Mouse (Mus musculus): Measurements from ENCODE around the gene Rasa2.
"Not testable (repeated sequence)": the region's sequence is repeated elsewhere in the genome, so short reads cannot be mapped to it uniquely, and the experiment has no call there.

Gene Rasa2

GRCm38 (mm10) chr9:96578190-96578589 is 53.2 kb downstream of the Rasa2 start:
- DNase-seq, result no peak

GRCm38 (mm10) chr9:96577674-96578073 is 53.7 kb downstream of the Rasa2 start:
- DNase-seq, result no peak

DNA sequence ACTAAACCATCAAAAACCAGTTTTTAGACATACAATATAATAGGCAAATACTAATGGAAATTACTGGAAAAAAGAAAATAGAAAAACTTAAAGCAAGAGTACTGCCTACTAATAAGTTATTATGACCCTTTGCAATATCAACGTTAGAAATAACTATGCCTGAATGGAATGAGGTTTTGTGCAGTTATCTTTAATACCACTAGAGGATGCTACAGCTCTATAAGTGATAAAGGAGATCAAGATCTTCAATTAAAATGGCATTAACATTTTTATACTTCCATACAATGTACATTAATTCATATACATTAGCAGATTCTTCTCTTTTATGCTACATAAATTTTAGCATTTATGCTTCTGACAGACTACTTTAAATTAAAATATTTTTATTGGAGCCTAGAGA is 58.2 kb downstream of the Rasa2 start:
- no peak for DNase-seq

GRCm38 (mm10) chr9:96572754-96573153 is 58.7 kb downstream of the Rasa2 start:
- no peak for DNase-seq

DNA sequence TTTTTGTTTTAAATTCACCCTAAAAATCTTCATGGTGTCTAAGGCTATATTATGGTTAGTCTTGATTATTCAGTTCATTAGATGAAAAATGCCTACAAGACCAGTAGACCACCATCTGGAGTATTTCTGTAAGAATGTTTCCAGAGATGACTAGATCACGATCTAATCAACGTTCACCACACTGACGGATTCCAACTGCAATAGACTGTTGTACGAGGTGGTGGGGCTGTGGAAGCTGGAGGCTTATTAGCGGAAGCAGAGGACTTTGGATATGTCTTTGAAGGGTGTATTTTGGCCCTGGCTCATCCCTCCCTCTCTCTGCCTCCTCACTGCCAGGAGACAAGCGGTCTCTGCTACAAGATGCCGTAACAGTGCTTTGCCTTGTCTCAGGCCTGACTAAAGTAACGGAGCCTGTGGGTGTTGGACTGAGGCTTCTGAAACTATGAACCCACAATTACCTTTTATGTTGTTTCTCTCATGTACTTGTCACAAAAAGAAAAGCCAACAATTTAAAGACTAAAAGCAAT is 64.9 kb downstream of the Rasa2 start:
- DNase-seq, result no peak

GRCm38 (mm10) chr9:96563501-96563900 is 67.9 kb downstream of the Rasa2 start:
- DNase-seq, result no peak

GRCm38 (mm10) chr9:96559148-96559547 is 72.3 kb downstream of the Rasa2 start:
- no peak for DNase-seq

- DNase-seq, result no peak
Measured at GRCm38 (mm10) chr9:96558594-96558993, 72.8 kb downstream of the Rasa2 start.

GRCm38 (mm10) chr9:96554095-96554494 is 77.3 kb downstream of the Rasa2 start:
- no peak for DNase-seq

DNA sequence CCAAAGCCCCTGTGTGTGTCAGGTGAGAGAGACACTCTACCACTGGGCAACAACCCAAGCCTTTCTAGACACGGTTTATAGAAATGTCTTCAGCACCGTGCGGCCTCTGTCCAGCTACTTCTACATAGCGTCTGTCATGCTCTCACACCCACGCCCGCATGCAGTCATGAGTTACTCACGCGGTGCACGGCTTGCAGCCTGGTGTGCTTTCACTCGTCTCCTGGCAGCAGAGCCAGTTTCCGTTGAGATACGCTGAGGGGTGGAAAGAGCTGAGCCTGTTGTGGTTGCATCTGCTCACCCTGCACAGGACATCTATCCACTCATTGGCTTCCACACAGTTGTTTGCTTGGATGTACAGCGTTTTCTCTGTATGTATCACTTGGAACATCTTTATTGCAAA is 86.0 kb downstream of the Rasa2 start:
- peak; percentile 52 for DNase-seq

DNA sequence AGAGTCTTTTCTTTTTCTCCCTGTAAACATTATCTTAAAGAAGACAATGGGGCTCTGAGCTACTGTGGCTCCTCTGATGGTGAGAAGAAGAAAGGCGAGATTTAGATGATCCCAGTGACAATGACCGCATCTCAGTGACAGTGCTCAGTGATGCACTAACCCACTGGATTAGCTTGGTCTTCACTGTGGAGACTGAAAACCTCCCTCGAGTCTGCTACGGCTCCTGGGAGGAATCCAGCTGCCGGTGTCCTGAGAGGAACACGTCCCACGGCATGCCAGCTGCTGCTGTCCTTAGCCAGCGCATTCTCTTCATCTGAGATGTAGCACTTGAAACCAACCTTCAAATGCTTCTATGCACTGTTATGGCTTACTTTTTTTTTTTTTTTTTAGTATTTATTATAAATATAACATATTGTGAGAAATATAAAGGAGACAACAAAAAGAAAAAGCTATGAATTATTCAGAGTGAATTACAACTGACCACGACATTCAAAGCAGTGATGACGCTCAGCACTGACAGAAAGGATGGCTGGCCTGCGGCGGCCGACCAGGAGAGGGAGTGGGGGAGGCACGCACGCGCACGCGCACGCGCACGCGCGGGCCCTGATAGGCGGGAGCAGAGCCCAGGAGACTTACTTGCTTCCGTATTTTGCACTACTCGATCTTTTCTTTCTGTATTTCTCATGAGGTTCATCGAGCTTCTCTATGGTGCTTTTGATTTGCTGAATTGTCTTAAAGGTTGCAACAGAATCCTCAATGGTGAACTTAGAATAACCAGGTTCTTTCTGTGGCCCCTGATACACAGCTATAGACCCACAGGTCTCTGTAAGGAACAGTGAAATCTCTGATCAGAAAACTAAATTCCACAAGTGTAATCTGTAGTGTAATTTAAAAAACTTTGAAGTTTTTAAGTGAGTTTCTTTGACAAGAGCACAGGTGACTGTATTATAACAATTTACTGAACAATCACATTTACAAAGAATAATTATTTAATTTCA is 87.5 kb downstream of the Rasa2 start:
- peak; percentile 53 for DNase-seq

DNA sequence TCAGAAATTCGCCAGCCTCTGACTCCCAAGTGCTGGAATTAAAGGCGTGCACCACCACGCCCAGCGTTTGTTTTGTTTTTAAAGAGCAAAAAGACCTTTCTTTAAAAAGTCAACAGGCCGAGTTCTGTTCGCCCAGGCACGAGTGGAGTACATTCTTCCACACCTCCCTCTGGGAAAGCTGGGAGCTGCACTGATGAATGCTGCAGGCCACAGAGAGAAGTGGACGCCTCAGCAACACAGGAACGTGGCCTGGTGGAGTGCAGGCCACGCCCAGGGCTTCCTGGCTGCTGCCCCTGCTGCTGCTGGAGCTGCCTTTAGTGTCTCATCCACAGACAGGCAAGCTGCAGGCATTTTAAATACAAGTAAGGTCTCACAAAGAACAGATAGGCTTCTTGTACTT is 92.5 kb downstream of the Rasa2 start:
- no peak for DNase-seq

DNA sequence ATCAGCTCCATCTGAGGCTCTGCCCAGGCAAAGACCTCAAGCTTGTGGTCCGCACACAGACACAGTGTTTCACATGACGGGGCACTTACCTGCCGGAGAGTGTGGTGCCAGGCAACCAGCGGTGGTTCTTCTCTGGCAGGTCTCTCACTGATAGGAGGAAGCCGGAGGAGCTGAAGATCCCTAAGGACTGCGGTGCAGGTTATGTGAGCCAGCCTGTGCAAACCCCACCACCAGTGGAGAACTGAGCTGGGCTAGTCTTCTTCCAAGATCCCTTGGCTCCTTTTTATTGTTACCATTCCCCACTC is 93.8 kb downstream of the Rasa2 start:
- no peak for DNase-seq

DNA sequence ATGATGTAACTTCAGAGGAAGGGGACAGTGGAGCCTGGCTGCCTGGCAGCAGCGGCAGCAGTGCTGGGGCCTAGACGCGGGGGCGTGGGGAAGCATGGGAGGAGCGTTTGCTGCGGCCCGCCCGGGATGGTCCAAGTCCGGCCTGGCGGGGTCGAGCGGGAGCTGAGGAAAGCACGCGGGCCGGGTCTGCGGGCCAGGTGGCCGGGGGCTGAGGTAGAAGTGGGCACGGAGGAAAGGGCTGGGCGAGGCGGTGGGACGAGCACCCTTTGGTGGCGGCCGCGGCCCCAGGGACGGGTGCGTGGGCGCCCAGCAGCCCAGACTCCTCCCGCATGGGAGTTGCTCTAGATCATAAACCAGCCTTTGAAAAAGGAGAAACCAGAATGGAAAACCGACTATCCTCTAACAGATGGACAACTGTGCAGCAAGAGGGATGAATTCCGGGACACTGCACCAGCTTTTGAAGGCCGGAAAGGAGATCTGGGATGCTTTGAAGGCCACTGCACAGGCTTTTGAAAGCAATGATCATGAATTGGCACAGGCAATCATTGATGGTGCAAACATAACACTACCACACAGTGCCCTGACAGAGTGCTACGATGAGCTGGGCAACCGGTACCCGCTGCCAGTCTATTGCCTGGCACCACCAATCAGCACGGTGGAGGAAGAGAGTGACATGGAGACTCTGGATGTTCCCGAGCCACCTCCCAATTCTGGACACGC is 94.4 kb downstream of the Rasa2 start:
- DNase-seq, result peak; percentile 43

DNA sequence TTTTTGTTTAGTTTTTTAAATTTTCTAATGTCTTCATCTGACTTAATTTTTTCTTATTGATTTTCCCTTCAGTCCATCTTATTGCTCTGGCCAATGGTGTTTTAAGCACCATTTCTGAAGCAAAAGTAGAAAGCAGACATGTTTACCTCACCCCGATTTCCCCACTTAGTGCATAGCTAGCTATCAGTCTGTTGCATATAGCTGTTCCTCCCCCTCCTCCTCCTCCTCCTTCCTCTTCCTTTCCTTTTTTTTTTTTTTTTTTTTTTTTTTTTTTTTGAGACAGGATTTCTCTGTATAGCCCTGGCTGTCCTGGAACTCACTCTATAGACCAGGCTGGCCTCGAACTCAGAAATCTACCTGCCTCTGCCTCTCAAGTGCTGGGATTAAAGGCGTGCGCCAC is 95.3 kb downstream of the Rasa2 start:
- not testable (repeated sequence) for DNase-seq

DNA sequence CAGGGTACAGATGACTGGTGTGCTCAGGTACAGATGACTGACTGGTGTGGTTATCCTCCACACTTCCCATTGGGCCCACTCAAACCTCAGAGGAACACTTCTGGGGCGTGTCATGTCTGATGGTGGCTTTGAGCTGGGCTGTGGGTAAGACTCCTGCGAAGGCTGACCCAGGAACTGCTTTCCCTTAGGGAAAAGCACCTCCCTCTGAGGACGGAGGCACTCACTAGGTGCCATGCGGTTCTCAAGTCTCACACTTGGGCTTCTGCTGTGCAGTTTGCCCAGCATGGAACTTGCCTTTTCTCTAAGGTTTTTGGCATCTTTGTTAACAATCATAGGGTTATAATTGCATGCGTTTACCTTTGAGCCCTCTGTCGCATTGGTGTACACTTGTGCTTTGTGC is 96.0 kb downstream of the Rasa2 start:
- no peak for DNase-seq

- no peak for DNase-seq
Measured at GRCm38 (mm10) chr9:96534256-96534655, 97.2 kb downstream of the Rasa2 start.

DNA sequence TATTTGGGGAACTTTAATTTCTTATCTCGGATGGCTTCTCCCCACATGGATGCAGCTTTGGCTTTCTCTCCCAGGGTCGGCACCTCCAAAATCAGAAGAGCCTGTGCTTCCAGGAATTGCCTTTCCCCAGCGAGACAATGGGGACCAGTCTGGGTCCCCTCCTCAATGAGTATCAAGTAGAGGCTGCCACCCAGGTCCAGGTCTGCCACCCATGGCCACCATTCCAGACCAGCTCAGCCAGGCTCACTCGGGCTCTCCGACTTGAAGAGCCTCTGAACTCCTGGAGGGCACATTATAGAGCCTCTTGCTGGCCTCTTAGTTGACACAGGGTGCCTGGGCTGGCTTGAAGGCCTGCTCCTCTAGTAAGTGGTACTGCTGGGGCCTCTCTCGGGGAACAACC is 97.9 kb downstream of the Rasa2 start:
- DNase-seq, result no peak

- no peak for DNase-seq
Measured at GRCm38 (mm10) chr9:96532531-96532930, 98.9 kb downstream of the Rasa2 start.

GRCm38 (mm10) chr9:96530674-96531081 is 100.7 kb downstream of the Rasa2 start:
- DNase-seq, result no peak

- no peak for DNase-seq
Measured at GRCm38 (mm10) chr9:96529961-96530673, 101.3 kb downstream of the Rasa2 start.

- DNase-seq, result no peak
Measured at GRCm38 (mm10) chr9:96526011-96526410, 105.4 kb downstream of the Rasa2 start.

- DNase-seq, result no peak
Measured at GRCm38 (mm10) chr9:96524972-96525506, 106.4 kb downstream of the Rasa2 start, which contains the start of gene Gm28729. Gm28729 (minus strand) TSS chr9:96525264.

Data from right cerebral cortex, adult 18-20 months (tissue).